Mouse (Mus musculus): ENCODE measurements around the gene Slc7a7. TPM values are rescaled to one million over a fixed set of nuclear protein-coding genes. Genes with fewer than 3 reads are reported as not detected.

The Slc7a7 gene
- polyA plus RNA-seq, 1 experiment from 2014 or later: 3.1 TPM

GRCm38 (mm10) chr14:54380616-54381015 is 37.0 kb downstream of the Slc7a7 start:
- DNase-seq (ENCODE audit: low spot score) (no peak), ATAC-seq (ENCODE audit: insufficient number of reproducible peaks, low FRiP score, low TSS enrichment, low read depth) (no peak)
- no peaks in the 10 kb centered on the region for H3K27me3 ChIP-seq (ENCODE audit: control insufficient read depth, insufficient read depth, low read length)
- 72% methylated on average over 4 of the region's 4 CpGs for WGBS
- no peak overlapping the region for H3K4me3 ChIP-seq (ENCODE audit: low read depth, low read length)
- no peaks in the 10 kb centered on the region for H3K9me3 ChIP-seq (ENCODE audit: control insufficient read depth, low read length)
- no peak overlapping the region for H3K9ac ChIP-seq (ENCODE audit: low read length)
- H3K4me2 ChIP-seq (ENCODE audit: low read depth, severe bottlenecking): no peak overlapping the region
- no peaks in the 10 kb centered on the region for H3K4me1 ChIP-seq (ENCODE audit: control insufficient read depth, insufficient read depth, low read length)
- no peak overlapping the region for H3K27ac ChIP-seq (replicated peaks; ENCODE audit: low read depth, low read length)
- H3K36me3 ChIP-seq (ENCODE audit: control insufficient read depth, insufficient read depth, low read length): no peaks in the 10 kb centered on the region

- H3K27ac ChIP-seq (replicated peaks; ENCODE audit: low read depth, low read length): no peak overlapping the region
- no peak overlapping the region for H3K4me2 ChIP-seq (ENCODE audit: low read depth, severe bottlenecking)
- no peaks in the 10 kb centered on the region for H3K4me1 ChIP-seq (ENCODE audit: control insufficient read depth, insufficient read depth, low read length)
- ATAC-seq (ENCODE audit: insufficient number of reproducible peaks, low FRiP score, low TSS enrichment, low read depth): no peak
- 78% methylated on average over 13 of the region's 13 CpGs for WGBS
- no peak overlapping the region for H3K9ac ChIP-seq (ENCODE audit: low read length)
- no peaks in the 10 kb centered on the region for H3K36me3 ChIP-seq (ENCODE audit: control insufficient read depth, insufficient read depth, low read length)
- no peak overlapping the region for H3K4me3 ChIP-seq (ENCODE audit: low read depth, low read length)
- no peaks in the 10 kb centered on the region for H3K9me3 ChIP-seq (ENCODE audit: control insufficient read depth, low read length)
- DNase-seq (ENCODE audit: low spot score): no peak
- H3K27me3 ChIP-seq (ENCODE audit: control insufficient read depth, insufficient read depth, low read length): no peaks in the 10 kb centered on the region
These were observed 38.0 kb downstream of the Slc7a7 start for GRCm38 (mm10) chr14:54379571-54379970.

GRCm38 (mm10) chr14:54377166-54377565 is 40.4 kb downstream of the Slc7a7 start:
- 91% methylated on average over 6 of the region's 6 CpGs for WGBS
- no peak overlapping the region for H3K9ac ChIP-seq (ENCODE audit: low read length)
- no peaks in the 10 kb centered on the region for H3K36me3 ChIP-seq (ENCODE audit: control insufficient read depth, insufficient read depth, low read length)
- no peak overlapping the region for H3K4me3 ChIP-seq (ENCODE audit: low read depth, low read length)
- no peaks in the 10 kb centered on the region for H3K27me3 ChIP-seq (ENCODE audit: control insufficient read depth, insufficient read depth, low read length)
- no peaks in the 10 kb centered on the region for H3K4me1 ChIP-seq (ENCODE audit: control insufficient read depth, insufficient read depth, low read length)
- DNase-seq (ENCODE audit: low spot score) (no peak), ATAC-seq (ENCODE audit: insufficient number of reproducible peaks, low FRiP score, low TSS enrichment, low read depth) (no peak)
- H3K4me2 ChIP-seq (ENCODE audit: low read depth, severe bottlenecking): no peak overlapping the region
- no peaks in the 10 kb centered on the region for H3K9me3 ChIP-seq (ENCODE audit: control insufficient read depth, low read length)
- no peak overlapping the region for H3K27ac ChIP-seq (replicated peaks; ENCODE audit: low read depth, low read length)

- Histone ChIP-seq H3K9ac (ENCODE audit: low read length) (no peak overlapping the region), H3K27ac (replicated peaks; ENCODE audit: low read depth, low read length) (no peak overlapping the region), H3K4me3 (ENCODE audit: low read depth, low read length) (no peak overlapping the region), H3K36me3 (ENCODE audit: control insufficient read depth, insufficient read depth, low read length) (no peaks in the 10 kb centered on the region), H3K4me1 (ENCODE audit: control insufficient read depth, insufficient read depth, low read length) (no peaks in the 10 kb centered on the region), H3K27me3 (ENCODE audit: control insufficient read depth, insufficient read depth, low read length) (no peaks in the 10 kb centered on the region), H3K9me3 (ENCODE audit: control insufficient read depth, low read length) (no peaks in the 10 kb centered on the region), H3K4me2 (ENCODE audit: low read depth, severe bottlenecking) (no peak overlapping the region)
- peak; percentile 34 for DNase-seq (ENCODE audit: low spot score)
- 86% methylated on average over 3 of the region's 3 CpGs for WGBS
- ATAC-seq (ENCODE audit: insufficient number of reproducible peaks, low FRiP score, low TSS enrichment, low read depth): no peak
These were observed 41.7 kb downstream of the Slc7a7 start for GRCm38 (mm10) chr14:54375916-54376315.

- no peaks in the 10 kb centered on the region for H3K9me3 ChIP-seq (ENCODE audit: control insufficient read depth, low read length)
- no peaks in the 10 kb centered on the region for H3K27me3 ChIP-seq (ENCODE audit: control insufficient read depth, insufficient read depth, low read length)
- 97% methylated on average over 9 of the region's 9 CpGs for whole genome bisulfite sequencing
- no peak for ATAC-seq (ENCODE audit: insufficient number of reproducible peaks, low FRiP score, low TSS enrichment, low read depth)
- no peak overlapping the region for H3K9ac ChIP-seq (ENCODE audit: low read length)
- H3K4me1 ChIP-seq (ENCODE audit: control insufficient read depth, insufficient read depth, low read length): no peaks in the 10 kb centered on the region
- H3K27ac ChIP-seq (replicated peaks; ENCODE audit: low read depth, low read length): no peak overlapping the region
- peaks cover 19% of the 10 kb centered on the region for H3K36me3 ChIP-seq (ENCODE audit: control insufficient read depth, insufficient read depth, low read length)
- DNase-seq (ENCODE audit: low spot score): no peak
- H3K4me2 ChIP-seq (ENCODE audit: low read depth, severe bottlenecking): no peak overlapping the region
- H3K4me3 ChIP-seq (ENCODE audit: low read depth, low read length): no peak overlapping the region
These were observed 44.7 kb downstream of the Slc7a7 start for GRCm38 (mm10) chr14:54372923-54373322.

GRCm38 (mm10) chr14:54371460-54371859 is 46.1 kb downstream of the Slc7a7 start:
- DNase-seq (ENCODE audit: low spot score): no peak
- H3K4me1 ChIP-seq (ENCODE audit: control insufficient read depth, insufficient read depth, low read length): no peaks in the 10 kb centered on the region
- no peaks in the 10 kb centered on the region for H3K27me3 ChIP-seq (ENCODE audit: control insufficient read depth, insufficient read depth, low read length)
- 98% methylated on average over 10 of the region's 10 CpGs for WGBS
- no peaks in the 10 kb centered on the region for H3K9me3 ChIP-seq (ENCODE audit: control insufficient read depth, low read length)
- H3K9ac ChIP-seq (ENCODE audit: low read length): no peak overlapping the region
- H3K36me3 ChIP-seq (ENCODE audit: control insufficient read depth, insufficient read depth, low read length): peaks cover 23% of the 10 kb centered on the region
- H3K27ac ChIP-seq (replicated peaks; ENCODE audit: low read depth, low read length): no peak overlapping the region
- H3K4me2 ChIP-seq (ENCODE audit: low read depth, severe bottlenecking): no peak overlapping the region
- ATAC-seq (ENCODE audit: insufficient number of reproducible peaks, low FRiP score, low TSS enrichment, low read depth): 0 out of 2 replicates have a peak, but pooled peaks have one; percentile 42
- H3K4me3 ChIP-seq (ENCODE audit: low read depth, low read length): no peak overlapping the region

GRCm38 (mm10) chr14:54370595-54370994 is 47.0 kb downstream of the Slc7a7 start:
- Histone ChIP-seq H3K9me3 (ENCODE audit: control insufficient read depth, low read length) (no peaks in the 10 kb centered on the region), H3K9ac (ENCODE audit: low read length) (no peak overlapping the region), H3K4me2 (ENCODE audit: low read depth, severe bottlenecking) (no peak overlapping the region), H3K27ac (replicated peaks; ENCODE audit: low read depth, low read length) (no peak overlapping the region), H3K4me3 (ENCODE audit: low read depth, low read length) (no peak overlapping the region), H3K4me1 (ENCODE audit: control insufficient read depth, insufficient read depth, low read length) (no peaks in the 10 kb centered on the region), H3K36me3 (ENCODE audit: control insufficient read depth, insufficient read depth, low read length) (peaks cover 23% of the 10 kb centered on the region), H3K27me3 (ENCODE audit: control insufficient read depth, insufficient read depth, low read length) (no peaks in the 10 kb centered on the region)
- no peak for DNase-seq (ENCODE audit: low spot score)
- WGBS: 97% methylated on average over 6 of the region's 6 CpGs
- no peak for ATAC-seq (ENCODE audit: insufficient number of reproducible peaks, low FRiP score, low TSS enrichment, low read depth)

GRCm38 (mm10) chr14:54369372-54369771 is 48.2 kb downstream of the Slc7a7 start:
- ATAC-seq (ENCODE audit: insufficient number of reproducible peaks, low FRiP score, low TSS enrichment, low read depth) (no peak), DNase-seq (ENCODE audit: low spot score) (no peak)
- Histone ChIP-seq H3K4me2 (ENCODE audit: low read depth, severe bottlenecking) (no peak overlapping the region), H3K9me3 (ENCODE audit: control insufficient read depth, low read length) (no peaks in the 10 kb centered on the region), H3K9ac (ENCODE audit: low read length) (no peak overlapping the region), H3K4me3 (ENCODE audit: low read depth, low read length) (no peak overlapping the region), H3K27me3 (ENCODE audit: control insufficient read depth, insufficient read depth, low read length) (no peaks in the 10 kb centered on the region), H3K36me3 (ENCODE audit: control insufficient read depth, insufficient read depth, low read length) (peaks cover 23% of the 10 kb centered on the region), H3K4me1 (ENCODE audit: control insufficient read depth, insufficient read depth, low read length) (no peaks in the 10 kb centered on the region), H3K27ac (replicated peaks; ENCODE audit: low read depth, low read length) (no peak overlapping the region)
- WGBS: 98% methylated on average over 3 of the region's 3 CpGs

GRCm38 (mm10) chr14:54367429-54368060 is 50.0 kb downstream of the Slc7a7 start:
- no peak overlapping the region for H3K27ac ChIP-seq (replicated peaks; ENCODE audit: low read depth, low read length)
- no peaks in the 10 kb centered on the region for H3K4me1 ChIP-seq (ENCODE audit: control insufficient read depth, insufficient read depth, low read length)
- H3K27me3 ChIP-seq (ENCODE audit: control insufficient read depth, insufficient read depth, low read length): no peaks in the 10 kb centered on the region
- no peak overlapping the region for H3K4me2 ChIP-seq (ENCODE audit: low read depth, severe bottlenecking)
- ATAC-seq (ENCODE audit: insufficient number of reproducible peaks, low FRiP score, low TSS enrichment, low read depth): no peak
- H3K36me3 ChIP-seq (ENCODE audit: control insufficient read depth, insufficient read depth, low read length): peaks cover 29% of the 10 kb centered on the region
- no peaks in the 10 kb centered on the region for H3K9me3 ChIP-seq (ENCODE audit: control insufficient read depth, low read length)
- no peak overlapping the region for H3K9ac ChIP-seq (ENCODE audit: low read length)
- DNase-seq (ENCODE audit: low spot score): no peak
- H3K4me3 ChIP-seq (ENCODE audit: low read depth, low read length): no peak overlapping the region
- WGBS: 90% methylated on average over 18 of the region's 18 CpGs

Data from limb, embryonic 11.5 days (tissue).